Mouse (Mus musculus) adrenal gland, postnatal 14 days (tissue): ENCODE results near the gene Tent5b. TPM values are rescaled to one million over a fixed set of nuclear protein-coding genes. Genes with fewer than 3 reads are reported as not detected.
"Not testable (repeated sequence)": the region's sequence is repeated elsewhere in the genome, so short reads cannot be mapped to it uniquely, and the experiment has no call there.

Experiments
- DNase-seq: peaks from one replicate; pipeline ENCODE4 v3.0.0; 2021; ENCODE audit warnings: mixed read lengths
- total RNA-seq: library from RNA; stranded (reverse); gene quantifications from 2 replicates; pipeline ENCODE4 v1.2.3, GENCODE M21; 2021

Gene Tent5b
- total RNA-seq, 1 experiment from 2014 or later = 0.67 TPM

- DNase-seq = no peak
Measured at GRCm38 (mm10) chr4:133501514-133501913, 21.6 kb downstream of the Tent5b start.

DNA sequence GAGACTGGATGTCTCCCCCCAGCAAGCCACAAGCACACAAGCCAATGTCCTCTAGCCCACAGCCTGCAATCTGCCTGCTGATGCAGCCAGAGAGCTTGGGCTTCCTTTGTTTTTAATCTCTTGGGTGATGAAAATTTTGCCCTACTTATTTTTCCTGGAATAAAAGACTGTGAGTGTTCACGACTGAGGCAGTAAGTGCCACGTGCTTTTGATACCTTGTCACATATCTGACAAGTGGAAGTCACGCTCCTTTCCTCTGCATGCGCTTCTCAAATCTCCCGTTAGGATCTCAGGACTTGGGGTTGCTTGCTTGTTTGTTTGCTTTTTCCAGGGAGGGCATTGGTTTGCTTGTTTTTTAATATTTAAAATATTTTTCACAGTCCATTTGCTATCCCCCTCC is 24.4 kb downstream of the Tent5b start:
- no peak for DNase-seq

GRCm38 (mm10) chr4:133504755-133505485 is 25.0 kb downstream of the Tent5b start:
- no peak for DNase-seq

GRCm38 (mm10) chr4:133506573-133506972 is 26.6 kb downstream of the Tent5b start:
- DNase-seq = no peak

- DNase-seq = no peak
Measured at GRCm38 (mm10) chr4:133508990-133509389, 29.1 kb downstream of the Tent5b start.

GRCm38 (mm10) chr4:133511050-133511449 is 31.1 kb downstream of the Tent5b start:
- DNase-seq = no peak

GRCm38 (mm10) chr4:133512511-133512910 is 32.6 kb downstream of the Tent5b start:
- DNase-seq = not testable (repeated sequence)

DNA sequence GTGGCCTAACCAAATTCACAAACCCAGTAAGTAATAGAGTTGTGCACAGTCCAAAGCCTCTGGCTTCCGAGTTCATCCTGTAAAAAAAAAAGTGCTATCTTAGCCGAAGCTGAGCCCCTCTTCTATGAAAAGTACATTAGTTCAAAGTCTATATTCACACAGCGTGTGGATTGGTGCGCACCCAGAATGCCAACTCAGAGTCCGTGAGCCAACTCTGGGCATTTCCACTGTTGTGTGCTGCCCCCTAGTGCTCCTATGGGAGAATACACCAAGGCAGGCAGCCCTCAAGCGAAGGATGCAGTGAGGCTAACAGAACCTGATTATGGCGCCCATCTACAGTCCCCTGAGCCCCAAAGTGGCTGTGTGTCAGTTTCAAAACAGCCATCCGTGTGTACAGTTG is 33.0 kb downstream of the Tent5b start:
- DNase-seq = peak; percentile 85

GRCm38 (mm10) chr4:133518601-133519368 is 38.9 kb downstream of the Tent5b start, which contains the start of gene Kdf1:
Gene Kdf1 (plus strand): TSS chr4:133518963.
- peak; percentile 25 for DNase-seq

DNA sequence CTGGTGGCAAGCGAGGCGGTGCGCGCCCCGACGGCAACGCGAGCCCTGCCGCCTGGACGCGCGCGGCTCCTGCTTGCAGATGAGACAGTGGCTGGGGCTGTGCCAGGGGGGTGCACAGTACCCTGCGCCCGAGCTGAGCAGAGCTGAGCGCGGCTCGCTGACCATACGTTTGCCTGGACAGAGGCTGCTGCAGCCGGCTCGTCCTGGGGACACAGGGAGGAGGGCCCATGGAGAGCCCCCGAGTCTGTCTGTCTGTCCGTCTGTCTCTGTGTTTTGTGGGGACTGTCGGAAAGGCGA is 39.4 kb downstream of the Tent5b start:
- DNase-seq = peak; percentile 60

DNA sequence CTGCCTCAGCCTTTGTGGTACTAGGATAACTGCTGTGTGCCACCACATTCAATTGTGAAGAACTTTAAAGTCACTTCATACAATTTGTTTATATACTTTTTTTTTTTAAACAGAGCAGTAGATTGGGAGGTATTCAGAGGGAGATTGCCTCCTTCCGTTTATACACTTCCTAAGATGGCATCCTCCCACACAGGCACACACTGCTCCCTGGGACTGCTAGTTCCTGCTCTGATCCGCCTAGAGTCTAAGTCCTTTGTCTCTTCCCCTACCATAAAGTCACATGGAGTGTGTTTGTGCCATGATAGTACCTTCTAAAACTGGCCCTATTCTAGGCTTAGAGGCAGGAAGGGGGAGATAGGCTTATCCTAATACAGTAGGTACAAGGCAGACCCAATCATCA is 41.6 kb downstream of the Tent5b start:
- DNase-seq = no peak

DNA sequence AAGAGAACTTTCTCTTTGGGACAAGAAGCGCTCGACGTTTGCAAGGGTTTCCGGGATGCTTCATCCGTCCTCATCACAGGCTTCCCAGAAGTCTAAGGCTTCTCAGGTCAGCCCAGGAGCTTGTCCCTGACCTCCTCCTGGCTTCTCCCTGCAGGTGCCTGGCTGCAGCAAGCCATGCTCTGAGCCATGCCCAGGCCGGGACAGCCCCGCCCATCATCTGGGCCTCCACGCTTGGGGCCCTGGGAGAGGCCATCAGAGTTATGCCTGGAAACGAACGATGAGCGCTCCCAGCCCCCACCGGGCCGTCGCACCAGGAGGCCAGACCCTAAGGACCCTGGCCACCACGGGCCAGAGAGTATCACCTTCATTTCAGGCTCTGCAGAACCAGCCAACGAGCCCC is 47.9 kb downstream of the Tent5b start:
- no peak for DNase-seq

DNA sequence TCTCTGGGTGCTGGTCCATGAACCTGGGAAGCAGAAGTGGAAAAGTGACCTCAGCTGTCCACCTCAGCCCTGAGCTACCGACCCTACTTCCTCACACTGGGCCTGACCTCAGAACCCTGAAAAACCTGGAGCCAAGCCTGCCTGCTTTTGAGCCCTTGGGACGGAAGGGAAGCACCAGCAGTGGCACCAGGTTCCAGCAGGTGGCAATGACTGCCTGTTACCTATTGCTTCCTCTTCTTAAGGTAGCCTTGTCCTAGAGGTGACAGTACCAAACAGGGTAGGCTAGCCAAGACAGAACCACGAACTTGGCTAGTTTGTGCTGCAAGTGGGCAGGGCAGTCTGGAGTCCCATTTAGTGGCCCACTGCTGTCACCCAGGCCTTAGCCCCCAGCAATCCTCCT is 52.8 kb downstream of the Tent5b start:
- DNase-seq = no peak

DNA sequence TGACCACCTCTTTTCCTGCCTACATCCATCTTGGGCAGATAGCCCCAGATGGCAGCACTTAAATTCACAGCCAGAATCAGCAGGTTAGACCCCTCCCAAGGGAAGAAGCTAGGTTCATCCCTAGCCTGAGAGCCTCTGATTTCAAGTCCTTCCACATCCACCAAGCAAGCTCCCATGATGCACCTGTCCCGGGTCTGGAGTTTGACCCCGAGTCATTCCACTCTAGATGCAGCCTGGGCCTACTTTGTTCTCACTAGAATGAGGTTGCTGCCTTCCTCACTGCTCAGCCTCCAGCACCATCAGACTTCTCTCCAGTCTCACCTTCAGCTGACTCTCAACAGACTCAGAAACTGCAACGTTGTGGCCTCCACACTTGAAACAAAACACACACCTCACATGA is 56.1 kb downstream of the Tent5b start:
- no peak for DNase-seq

GRCm38 (mm10) chr4:133536652-133537051 is 56.7 kb downstream of the Tent5b start:
- peak; percentile 79 for DNase-seq

Other genes starting within 250 kb of the Tent5b start
- 35.3 and 61.4 TPM in 2 replicates for gene Map3k6, start 239.3 kb upstream of the Tent5b start, total RNA-seq
- gene Sytl1, start 217.0 kb upstream of the Tent5b start, total RNA-seq = 5.3 and 6.2 TPM in 2 replicates
- 48.7 and 55.0 TPM in 2 replicates for gene Tmem222, start 202.3 kb upstream of the Tent5b start, total RNA-seq
- 53.3 and 55.1 TPM in 2 replicates for gene Wdtc1, start 126.7 kb upstream of the Tent5b start, total RNA-seq
- gene Slc9a1, start 110.4 kb upstream of the Tent5b start, total RNA-seq = 46.4 and 49.9 TPM in 2 replicates
- gene Trnp1, start 18.4 kb downstream of the Tent5b start, total RNA-seq = 4.0 and 8.6 TPM in 2 replicates
- gene Kdf1, start 38.8 kb downstream of the Tent5b start, total RNA-seq = 1.8 and 2.0 TPM in 2 replicates
- gene Nudc, start 65.9 kb downstream of the Tent5b start, total RNA-seq = 159 and 160 TPM in 2 replicates
- 32.6 and 34.2 TPM in 2 replicates for gene Nr0b2, start 73.2 kb downstream of the Tent5b start, total RNA-seq
- 8.1 and 8.2 TPM in 2 replicates for gene Gpatch3, start 94.6 kb downstream of the Tent5b start, total RNA-seq
- gene Gpn2, start 104.2 kb downstream of the Tent5b start, total RNA-seq = 12.7 and 15.8 TPM in 2 replicates
- 1.7 and 4.2 TPM in 2 replicates for gene Sfn, start 122.0 kb downstream of the Tent5b start, total RNA-seq
- gene Zdhhc18, start 170.0 kb downstream of the Tent5b start, total RNA-seq = 16.9 and 29.9 TPM in 2 replicates
- gene Pigv, start 192.5 kb downstream of the Tent5b start, total RNA-seq = 13.9 and 17.2 TPM in 2 replicates